Mouse (Mus musculus) neural tube, embryonic 10.5 days (tissue): ENCODE measurements at regions not wholly inside any gene's neighbourhood (a gene's known extent, or its start where the extent isn't known, plus 50 kb on each side); places are given as distances from the start of the nearest gene placed in this dataset.

Experiments
- DNase-seq: peaks from one replicate; pipeline ENCODE4 v3.0.0-alpha.2; 2017; ENCODE audit warnings: low spot score; ENCODE audit errors: extremely low spot score

DNA sequence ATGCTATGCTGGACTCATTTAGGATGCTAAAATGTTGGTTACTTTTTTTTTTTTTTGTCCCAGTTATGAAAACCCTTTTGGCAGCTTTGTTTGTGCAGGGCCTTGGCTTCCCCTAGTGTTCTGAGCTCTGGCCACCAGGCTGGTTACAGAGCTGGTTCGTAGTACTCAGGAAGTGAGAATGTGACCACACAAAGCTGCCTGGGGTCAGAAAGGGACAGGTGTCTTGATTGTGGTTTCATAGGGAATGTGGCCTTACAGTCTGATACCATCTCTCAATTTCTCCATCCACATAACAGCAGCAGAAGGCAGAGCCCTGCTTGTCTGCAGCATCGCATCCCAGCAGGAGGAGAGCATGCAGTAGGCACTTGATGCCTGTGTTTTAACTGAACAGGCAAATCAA is 282.9 kb upstream of the Map3k7 start:
- DNase-seq = no peak

DNA sequence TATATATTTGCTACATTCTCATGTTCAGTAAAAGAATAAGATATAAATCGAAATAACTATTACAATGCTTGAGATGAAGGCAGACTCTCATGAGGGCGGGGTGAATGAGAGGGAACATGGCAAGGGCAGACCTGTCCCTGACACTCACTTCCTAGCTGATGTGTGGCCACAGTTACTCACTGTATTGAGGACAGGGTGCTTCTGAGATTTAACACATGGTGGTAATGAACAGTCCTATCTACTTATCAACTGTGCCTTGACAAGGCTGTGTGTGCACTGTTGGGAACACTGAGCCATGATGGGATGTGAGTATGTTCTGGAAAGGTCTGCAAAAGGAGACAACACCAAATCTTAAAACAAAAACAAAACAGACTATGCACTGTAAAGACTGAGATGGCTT is 274.8 kb upstream of the Map3k7 start:
- no peak for DNase-seq

DNA sequence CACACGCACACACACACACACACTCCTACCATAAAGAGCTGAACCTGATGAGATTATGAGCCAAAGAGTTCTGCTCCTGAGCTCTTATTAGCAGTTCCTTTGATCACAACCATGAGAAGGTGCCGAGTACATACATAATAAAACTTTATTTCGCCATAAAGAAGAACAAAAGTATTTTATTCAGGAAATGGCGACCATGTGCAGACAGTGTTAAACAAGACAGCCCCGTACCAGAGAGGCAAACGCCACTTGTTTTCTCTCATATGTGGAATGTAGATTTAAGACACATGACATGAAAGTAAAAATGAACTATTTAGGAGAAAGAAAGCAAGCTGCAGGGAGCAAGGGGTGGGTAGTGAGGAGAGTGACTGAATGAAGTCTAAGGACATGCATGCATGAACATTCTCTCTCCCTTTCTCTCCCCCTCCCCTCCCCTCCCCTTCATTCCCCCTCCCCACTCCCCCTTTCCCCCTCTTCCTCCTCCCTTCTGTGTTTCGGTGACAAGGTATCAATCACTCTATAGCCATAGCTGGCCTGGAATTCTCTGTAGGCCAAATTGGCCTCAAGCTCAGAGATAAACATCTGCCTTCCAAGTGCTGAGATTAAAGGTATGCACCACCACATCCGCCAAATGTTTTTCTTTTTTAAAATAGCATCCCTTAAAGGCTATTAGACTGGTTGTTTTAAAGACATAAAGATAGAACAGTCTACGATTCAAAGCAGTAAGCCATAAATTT is 266.0 kb upstream of the Map3k7 start:
- DNase-seq = no peak

DNA sequence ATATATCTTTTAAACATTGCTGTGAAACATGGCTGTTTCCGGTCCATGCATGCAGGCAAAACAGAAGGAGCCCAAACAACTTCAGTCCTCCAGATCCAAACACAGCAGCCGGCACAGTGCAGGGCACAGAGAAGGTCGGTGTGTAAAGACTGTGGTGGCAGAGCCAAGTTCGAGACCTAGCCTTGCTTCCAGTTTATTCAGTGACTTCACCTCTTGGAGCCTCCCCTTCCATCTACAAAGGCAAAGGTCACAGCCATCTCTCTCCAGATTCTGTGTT is 265.5 kb upstream of the Map3k7 start:
- no peak for DNase-seq

GRCm38 (mm10) chr4:31699296-31699695 is 264.6 kb upstream of the Map3k7 start:
- no peak for DNase-seq

GRCm38 (mm10) chr4:31714054-31714651 is 249.7 kb upstream of the Map3k7 start:
- DNase-seq = no peak

DNA sequence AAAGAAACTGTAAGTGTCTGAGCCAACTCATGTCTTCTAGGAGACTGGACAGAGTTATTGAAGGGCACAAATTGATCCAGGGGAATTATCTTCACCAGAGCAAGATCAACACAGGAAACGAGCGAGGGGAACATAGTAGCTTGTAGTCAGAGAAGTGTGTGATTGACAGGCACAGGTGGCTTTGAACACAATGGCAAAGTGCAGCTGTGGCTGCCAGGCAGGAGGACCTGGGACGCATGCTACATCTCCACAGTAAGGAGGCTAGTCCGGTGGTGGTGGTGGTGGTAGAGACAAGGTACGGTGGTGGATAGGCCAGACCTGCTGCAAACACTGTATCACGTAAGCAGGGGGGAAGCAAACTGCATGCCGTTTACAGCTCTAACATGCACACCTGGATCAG is 240.4 kb upstream of the Map3k7 start:
- no peak for DNase-seq

GRCm38 (mm10) chr4:31724400-31724799 is 239.5 kb upstream of the Map3k7 start:
- DNase-seq = no peak

DNA sequence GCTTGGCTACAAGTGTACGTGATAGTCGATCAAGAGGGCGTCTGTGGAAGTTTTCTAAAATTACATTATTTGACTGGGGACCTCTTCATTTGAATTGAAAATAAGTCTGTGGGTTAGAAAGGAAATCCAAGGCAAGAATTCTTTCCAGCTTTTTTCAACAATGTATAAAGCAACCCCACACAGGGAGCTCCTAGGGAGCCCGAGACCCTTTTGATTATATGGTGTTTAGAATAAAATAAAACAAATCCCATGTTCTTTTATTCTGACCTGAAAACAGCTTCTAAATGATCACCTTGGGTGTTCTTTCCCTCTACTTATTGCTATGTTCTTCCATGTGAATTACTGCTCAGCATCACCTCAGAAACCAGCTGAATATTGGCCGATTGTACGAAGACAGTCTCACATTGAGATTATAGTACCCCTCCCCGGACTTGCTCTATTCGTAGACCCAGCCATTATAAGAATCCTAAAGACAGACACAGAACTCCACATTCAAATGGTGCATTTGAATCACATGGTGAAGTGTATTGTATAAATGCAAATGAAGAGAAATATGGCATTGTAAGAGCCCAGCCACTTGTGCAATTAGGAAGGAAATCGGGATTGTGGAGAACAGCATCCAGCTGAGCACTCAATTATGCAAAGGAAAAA is 236.3 kb upstream of the Map3k7 start:
- no peak for DNase-seq

- DNase-seq = no peak
Observed at GRCm38 (mm10) chr4:31728149-31728516, 235.8 kb upstream of the Map3k7 start.

DNA sequence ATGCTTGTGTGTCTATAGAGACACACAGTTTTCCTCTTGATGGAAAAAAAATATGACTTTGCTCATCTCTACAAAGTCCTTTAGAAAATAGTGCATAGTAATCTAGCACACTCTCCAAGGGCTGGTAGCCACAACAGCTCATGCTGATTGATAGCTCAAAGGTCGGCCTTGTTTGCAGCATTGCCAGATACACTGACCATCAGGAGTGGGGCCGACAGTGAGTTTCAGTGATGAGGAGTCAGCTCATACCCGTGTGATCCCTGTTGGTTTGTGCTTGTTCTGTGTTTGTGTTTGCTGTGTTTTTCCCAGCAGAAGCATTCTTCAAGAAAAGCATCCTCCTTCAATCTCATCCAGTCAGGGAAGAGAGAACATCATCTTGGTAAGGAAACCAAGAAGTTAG is 220.1 kb upstream of the Map3k7 start:
- no peak for DNase-seq

DNA sequence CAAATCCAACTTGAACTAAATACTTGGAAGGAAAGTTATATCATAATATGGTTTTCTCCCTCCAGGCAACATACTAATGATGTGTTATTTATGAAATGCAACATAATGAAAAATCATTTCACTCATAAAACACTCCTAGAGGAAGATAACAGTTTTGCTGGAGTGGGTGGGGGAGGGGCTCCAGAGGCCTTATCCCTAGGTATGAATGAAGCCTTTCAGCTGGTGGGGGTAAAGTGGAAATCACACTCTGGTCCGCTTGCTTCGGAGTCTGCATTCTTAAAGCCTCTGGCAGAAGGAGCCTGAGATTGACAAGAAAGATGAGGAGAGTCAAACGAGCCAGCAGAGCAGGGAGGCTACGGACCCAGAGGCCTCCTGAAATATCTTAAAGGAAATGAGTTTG is 219.5 kb upstream of the Map3k7 start:
- no peak for DNase-seq

GRCm38 (mm10) chr4:31753677-31754312 is 210.1 kb upstream of the Map3k7 start:
- DNase-seq = no peak

DNA sequence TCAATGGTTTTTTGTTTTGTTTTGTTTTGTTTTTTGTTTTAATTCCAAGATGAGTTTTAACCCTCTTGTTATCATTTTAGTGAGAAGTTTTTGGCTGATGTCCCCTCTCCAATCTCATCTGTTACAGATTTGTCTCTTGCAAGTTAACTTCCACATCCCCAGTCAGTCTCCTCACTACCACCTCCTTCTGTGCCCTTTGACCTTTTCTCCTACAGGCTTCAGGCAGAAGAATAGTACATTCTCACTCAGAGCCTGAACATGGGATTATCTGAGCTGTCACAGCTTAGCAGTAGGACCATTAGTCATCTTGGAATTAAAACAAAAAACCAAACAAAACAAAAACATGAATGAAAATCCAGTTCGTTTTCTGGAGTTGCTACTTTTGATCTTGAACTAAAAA is 206.8 kb upstream of the Map3k7 start:
- DNase-seq = no peak

- DNase-seq = no peak
Observed at GRCm38 (mm10) chr4:31760116-31760515, 203.8 kb upstream of the Map3k7 start.

- DNase-seq = no peak
Observed at GRCm38 (mm10) chr4:31762199-31762598, 201.7 kb upstream of the Map3k7 start.

DNA sequence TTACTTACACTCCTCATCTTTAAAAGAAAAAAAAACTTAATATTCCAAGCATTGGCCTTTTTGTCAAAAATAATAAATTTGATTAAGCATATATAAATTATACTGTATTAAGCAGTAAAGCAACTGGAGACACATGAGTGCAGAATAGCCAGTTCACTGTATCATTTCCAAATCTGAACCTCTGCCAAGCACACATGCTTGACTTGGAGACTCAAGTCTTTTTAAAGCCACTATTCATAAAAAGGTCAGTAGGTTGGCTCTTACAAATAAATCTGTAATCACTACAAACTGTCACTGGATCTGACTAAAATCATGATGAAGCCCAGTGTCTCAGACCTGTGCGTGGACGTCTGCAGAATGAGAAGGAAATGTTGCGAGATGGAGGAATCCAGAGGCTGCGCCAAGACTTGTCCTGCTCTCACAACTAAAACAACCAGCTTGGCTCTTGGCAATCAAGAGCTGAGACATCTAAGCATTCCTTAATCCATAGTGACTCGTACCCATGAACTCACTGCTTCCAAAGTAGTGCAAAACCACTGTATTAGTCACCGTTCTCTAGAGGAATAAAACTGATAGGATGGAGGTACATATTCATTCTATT is 195.8 kb upstream of the Map3k7 start:
- DNase-seq = no peak

DNA sequence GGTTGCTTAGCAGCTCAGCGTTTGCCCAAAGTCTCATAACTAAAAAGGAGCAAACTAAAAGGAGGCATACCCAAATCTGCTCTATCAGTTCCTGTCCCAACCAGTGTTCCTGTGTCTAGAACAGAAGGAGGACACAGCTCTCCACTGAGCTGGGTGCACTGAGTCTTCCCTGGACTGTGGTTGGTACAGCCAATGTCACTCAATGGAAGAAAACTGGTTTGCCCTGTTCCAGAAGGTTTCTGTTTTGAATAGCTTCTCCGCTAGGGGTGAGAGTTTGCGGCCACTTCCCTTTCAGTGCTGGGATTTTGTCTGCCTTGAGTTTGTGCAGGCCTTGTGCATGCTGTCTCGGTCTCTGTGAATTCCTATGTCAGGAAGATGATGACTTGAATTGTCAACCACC is 194.6 kb upstream of the Map3k7 start:
- no peak for DNase-seq

GRCm38 (mm10) chr4:31786284-31786683 is 177.6 kb upstream of the Map3k7 start:
- no peak for DNase-seq

DNA sequence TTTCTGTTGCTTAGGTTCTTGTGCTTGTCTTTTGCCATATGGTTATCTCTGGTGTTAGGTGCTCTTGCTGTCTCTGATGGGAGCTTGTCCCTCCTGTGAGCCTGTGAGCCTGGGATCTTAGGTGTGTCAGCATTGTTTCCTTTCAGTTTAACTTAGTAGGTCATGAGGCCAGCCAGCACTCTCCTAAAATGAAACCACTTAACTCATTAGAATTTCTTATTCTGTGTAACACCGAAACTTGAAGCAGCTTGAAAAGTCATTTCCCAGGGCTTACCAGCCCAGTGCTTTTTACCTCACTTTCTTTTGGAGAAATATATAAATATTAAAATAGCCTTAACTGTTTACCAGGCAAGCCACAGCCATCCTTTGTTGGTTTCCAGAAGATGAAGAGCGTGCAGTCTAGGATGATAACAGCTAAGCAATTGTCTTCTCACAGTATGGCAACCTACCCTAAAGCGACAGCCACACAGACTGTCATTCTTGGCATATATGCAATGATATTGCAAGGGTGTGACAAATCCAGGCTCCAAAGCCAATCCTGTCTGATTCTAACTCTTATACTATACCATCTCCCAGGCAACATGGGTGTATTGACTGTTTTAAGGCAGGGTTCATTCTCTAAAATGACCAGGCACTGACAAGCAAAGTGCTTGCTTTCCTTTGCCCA is 146.2 kb upstream of the Map3k7 start:
- DNase-seq = no peak

DNA sequence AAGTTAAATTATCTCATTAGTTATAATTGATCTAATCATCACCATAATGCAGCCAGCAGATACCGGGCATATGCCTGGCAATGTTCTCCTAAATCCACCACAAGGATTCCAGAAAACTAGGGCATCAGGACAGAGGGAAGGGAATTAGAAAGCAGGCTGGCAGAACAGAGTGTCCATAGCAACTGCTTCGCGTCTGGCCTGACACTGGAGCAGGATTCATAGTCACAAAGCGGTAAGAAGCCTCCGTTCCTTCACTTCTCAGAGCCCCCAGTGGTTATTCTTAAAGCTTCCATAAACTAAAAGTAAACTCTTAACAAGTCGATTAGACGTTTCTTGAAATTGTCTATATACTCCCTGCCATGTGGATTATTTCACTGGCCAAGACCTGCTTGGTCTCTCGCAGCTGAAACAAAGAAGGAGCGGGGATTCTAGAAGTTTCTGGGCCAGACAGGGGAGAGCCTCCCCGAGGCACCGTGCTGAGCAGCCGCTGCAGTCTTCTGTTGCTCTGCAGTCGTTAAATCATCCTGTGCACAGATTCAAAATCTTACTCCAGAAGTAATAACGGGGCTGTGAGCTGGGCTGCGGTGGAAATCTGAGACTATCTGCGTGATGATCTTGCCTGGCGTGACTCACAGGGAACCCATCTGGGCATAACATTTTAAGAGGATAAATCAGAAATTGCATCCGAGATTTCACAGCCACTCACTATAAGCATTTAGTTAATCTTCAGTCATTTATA is 144.2 kb upstream of the Map3k7 start:
- no peak for DNase-seq
